Mouse (Mus musculus) layer of hippocampus, adult 9-10 months (tissue): ENCODE results near the gene Rasal2.
"Not testable (repeated sequence)": the region's sequence is repeated elsewhere in the genome, so short reads cannot be mapped to it uniquely, and the experiment has no call there.

Experiments used
- DNase-seq: peaks from one replicate; pipeline ENCODE4 v3.0.0; 2022; ENCODE audit warnings: low spot score

The Rasal2 gene

DNA sequence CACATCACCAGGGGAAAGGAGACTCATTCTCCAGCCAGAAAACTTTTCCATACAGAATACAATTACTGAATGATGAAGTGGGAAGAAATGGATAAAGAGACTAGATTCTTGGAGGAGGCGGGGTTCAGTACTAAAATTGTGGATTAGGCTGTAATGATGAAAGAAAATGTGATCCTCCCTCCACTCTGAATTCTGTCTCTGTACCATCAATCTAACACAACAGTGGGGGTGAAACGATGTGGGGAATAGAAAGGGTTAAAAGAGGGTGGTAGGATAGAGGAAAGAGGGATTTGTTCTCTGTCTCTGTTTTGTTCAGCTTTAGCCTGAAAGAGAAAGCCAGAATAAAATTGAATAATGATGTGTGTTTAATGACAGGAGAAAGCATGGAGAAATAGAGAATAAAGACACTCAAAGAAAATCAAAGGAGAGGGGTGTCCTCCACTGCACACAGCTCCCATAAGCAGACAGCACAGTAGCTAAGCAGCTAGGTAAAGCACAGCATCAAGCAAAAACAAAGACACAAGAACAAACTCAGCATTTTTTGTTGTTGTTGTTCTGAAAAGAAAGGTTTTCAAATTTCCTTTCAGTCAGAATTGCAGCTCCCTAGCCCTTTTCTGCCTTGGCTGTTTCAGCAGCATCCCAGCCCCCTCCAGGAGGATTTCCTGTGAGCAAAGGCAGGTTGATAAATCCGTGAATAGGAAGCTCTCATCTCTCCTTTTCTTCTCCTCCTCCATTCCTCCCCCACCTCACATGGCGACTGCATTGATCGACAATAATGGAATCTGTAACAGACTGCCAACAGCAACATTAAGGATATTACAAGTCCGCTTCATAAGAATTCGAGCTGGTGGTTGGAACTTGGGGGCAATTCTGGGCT is 168.6 kb downstream of the Rasal2 start:
- no peak for DNase-seq

GRCm38 (mm10) chr1:157239687-157240086 is 172.7 kb downstream of the Rasal2 start:
- DNase-seq: no peak

GRCm38 (mm10) chr1:157236650-157237344 is 175.6 kb downstream of the Rasal2 start:
- not testable (repeated sequence) for DNase-seq

GRCm38 (mm10) chr1:157233451-157233850 is 178.9 kb downstream of the Rasal2 start:
- DNase-seq: no peak

DNA sequence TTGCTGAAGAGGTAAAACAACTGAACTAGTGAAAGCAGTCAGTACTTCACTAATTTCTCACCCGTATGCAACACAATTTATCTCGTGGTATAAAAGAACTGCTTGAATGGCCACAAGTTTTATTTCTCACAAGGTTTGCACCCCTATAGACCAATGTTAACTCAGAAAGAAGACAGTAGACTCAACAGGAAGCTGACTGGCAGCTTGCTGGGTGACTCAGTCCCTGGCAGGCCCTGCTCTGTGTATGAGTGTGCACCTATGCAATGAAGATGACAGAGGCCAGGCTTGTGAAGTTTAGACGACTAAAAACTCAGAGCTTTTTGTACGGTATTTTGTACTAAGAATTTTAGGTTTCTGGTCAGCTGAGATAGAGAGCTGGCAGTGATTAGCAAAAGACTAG is 180.0 kb downstream of the Rasal2 start:
- DNase-seq: no peak

DNA sequence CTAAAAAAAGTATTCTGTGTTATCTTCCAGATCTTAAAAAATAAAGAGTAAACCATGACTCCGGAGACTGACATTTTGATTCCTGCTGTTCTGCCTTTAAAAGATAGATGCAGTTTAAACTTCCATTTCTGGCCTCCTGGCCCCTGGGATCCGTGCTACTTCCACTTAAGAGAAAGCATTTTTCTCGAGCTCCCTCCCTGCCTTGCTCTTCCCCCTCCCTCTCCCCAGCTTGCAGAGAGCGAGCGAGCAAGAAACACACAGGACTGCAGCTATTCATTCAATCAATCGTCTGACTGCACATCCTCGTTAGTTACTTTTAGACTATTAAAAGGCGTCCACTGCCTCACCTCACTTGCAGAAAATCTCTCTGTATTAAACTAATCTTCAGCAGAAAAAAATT is 181.4 kb downstream of the Rasal2 start:
- DNase-seq: peak; percentile 31

DNA sequence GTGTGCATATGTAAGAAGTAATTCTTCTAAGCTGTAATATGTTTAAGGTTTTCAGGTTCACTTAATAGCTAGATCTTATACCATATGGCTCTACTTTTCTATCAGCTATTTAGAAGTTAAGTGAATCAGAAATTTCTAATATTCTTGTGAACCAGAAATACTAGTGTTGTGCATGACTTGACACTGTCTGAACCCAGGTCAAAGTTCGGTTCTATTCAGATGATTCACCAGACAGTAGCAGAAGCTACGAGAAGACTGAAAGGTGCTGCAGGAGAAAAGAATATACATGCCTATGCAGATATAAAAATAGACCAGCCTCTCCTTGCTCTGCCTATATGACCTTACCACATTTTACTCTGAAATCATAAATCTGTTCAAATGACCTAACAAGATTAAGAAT is 182.0 kb downstream of the Rasal2 start:
- DNase-seq: no peak

- no peak for DNase-seq
Measured at GRCm38 (mm10) chr1:157225013-157225412, 187.4 kb downstream of the Rasal2 start.

- no peak for DNase-seq
Measured at GRCm38 (mm10) chr1:157220910-157221309, 191.5 kb downstream of the Rasal2 start.

GRCm38 (mm10) chr1:157220466-157220865 is 191.9 kb downstream of the Rasal2 start:
- no peak for DNase-seq

DNA sequence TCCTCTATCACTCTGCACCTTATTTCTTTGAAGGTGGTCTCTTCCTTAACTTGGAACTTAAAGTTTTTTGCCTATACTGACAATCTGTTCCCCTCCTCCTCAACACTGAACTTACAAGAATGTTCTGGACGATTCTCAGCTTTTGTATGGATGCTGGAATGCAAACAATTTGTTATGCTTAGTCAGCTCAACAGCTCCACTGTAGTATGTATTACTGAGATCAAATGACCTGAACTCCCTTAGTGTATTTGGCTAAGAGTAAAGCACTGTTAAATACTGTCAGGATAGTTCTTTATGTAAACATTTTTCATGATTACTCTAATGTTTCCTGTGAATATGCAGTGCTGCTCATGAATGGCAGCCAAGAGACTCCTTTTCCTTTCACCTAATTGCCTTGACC is 203.6 kb downstream of the Rasal2 start:
- DNase-seq: no peak

DNA sequence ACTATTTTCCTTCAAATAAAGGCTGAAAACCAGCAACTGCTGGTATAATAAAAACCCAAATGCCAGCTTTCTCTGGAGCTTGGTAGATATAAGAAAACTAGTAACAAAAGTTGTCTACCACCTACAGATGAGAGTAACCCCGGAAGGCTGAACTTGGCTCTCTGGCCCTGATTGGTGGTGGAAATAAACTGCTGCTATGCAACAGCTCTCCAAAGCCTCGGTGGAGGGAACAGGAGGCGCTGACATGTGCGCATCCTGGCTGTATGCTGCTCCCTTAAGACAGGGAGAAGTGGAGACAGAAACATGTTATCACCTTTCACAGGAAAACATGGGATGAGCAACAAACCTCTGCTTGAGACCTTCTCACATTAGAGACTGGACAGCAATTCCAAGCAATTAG is 206.7 kb downstream of the Rasal2 start:
- DNase-seq: no peak

DNA sequence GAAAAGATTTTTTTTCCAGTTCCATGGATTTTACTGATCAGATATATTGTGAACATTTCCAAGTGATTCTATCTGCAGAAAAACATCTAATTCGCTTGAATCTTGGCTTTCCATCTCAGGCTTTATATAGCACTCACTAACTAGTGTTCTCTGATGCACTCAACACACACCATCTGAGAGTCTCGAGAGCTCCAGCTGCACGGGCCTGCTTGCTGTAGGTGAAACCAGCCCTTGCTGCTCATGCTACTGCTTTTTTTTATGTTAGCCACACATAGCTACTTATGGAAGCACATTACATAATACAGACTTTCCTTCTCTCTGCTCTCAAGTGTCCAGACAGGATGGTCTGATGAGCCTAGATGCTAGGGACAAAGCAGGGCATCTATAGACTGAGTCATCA is 229.4 kb downstream of the Rasal2 start:
- DNase-seq: no peak

- DNase-seq: no peak
Measured at GRCm38 (mm10) chr1:157182431-157182830, 230.0 kb downstream of the Rasal2 start.

GRCm38 (mm10) chr1:157181081-157181480 is 231.3 kb downstream of the Rasal2 start:
- DNase-seq: no peak

DNA sequence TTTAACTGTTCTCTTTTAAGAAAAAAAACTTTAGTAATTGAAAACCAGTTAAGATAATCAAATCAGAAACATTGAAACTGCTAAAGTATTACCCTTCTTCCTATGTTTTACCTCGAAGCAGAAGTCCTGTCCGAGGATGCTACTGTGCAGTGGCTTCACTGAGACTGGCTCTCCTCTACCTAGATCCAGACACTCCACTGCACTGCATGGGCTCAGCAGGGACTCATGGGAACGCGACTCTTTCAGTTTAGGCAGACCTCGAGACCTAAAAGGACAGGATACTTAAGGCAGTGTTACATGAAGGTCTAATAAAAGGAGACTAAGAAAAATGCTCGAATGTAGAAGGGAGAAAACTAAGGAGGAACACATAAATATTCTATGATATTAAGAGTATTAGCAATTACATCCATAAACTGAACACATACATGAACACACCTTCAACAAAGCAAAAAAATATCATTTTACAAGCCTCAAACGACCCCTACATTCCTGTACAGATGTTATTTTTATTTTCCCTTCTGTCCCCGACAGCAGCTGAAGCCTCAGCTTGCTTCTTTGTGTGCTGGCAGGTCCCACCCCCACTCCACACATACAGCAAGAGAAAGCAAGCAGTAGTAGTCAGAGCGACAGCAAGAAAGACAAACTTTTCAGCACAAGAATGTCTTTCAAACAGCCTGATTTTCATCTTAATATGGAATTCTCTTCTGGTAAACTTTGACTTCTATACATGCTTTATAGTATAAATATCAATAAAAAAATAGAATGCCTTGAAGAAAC is 233.2 kb downstream of the Rasal2 start:
- no peak for DNase-seq

DNA sequence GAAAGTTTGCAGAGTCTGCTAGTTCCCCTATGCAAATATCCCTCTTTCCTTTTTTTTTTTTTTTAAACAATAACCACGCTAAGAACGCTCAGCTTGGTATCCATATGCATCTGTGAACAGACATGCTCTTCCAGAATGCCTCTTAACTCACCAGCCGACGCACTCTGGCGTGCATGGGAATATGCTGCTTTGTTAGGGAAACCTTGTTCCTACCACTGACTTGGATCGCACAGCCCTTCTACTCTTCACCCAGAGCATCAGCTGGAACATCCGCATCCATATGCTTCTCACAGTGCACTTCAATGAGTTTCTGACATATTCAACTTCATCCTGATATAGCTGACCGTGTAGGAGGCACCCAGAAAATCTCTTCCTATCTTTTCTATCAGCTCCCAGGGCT is 243.1 kb downstream of the Rasal2 start:
- no peak for DNase-seq

- no peak for DNase-seq
Measured at GRCm38 (mm10) chr1:157168891-157169290, 243.5 kb downstream of the Rasal2 start.

DNA sequence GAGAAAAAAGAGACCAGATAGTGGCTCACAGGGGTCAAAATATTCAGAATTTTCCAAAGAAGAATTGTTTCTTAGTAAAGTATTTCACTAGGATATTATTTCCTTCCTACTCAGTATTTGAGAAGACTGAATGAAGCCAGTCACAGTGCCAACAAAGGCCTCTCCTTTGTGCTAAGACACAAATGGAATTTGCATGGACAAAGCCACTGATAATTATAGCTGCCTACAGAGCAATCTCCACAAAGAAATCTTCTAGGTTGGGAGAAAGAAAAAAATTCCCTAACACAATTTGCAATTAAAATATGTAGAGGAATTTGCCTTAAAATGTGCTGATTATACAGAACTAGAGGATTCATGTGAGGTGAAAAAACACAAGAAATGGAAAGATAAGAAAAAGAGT is 258.6 kb downstream of the Rasal2 start:
- no peak for DNase-seq

- no peak for DNase-seq
Measured at GRCm38 (mm10) chr1:157150107-157150506, 262.3 kb downstream of the Rasal2 start.

DNA sequence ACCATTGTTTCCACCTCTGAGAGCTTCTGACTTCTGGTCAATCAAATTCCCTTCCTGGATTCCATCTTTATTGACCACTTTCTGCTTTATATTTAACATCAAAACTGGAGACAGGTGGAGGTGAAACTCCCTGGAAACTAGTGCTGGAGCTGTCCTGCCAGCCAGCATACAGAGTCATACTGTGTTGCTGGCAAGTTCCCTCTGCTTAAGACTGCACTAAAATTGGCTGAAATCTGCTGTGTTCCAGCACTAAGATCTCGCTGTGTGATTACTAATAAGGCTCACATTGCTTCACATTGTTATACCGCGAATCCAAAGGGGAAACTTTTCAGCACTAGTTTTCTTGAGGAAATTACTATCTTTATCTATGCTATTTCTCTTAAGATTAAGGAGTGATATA is 267.8 kb downstream of the Rasal2 start:
- DNase-seq: no peak

DNA sequence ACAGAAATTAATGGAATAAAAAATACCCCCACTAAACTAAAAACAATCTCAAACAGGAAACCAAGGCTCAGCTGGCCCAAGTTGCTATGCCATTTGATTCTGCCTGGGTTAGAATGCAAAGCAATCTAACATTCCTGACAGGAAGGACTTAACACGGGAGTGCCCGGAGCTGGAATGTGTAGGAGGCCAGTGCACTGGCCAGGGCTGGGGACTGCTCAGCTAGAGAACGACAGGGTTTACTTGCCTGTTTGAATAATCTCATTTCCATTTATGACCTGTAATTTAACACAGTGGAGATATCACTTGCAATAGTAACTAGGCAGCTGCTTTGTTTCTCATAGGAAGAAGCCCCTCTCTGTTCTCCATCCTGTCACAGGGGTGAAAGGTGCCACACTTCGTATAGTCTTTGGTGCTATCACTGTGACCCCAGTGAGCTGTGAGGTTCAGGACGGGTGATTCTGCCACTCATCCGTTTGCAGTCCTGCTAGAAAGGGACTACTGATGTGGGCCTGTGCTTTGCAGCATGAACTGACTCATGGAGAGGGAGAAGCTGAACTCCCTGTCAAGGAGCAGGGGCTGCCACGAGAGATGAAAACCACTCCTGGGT is 269.0 kb downstream of the Rasal2 start:
- DNase-seq: no peak
